Mouse (Mus musculus): ENCODE results near the gene Ift122.

The Ift122 gene

GRCm38 (mm10) chr6:115897926-115898520, 44.8 kb downstream of the Ift122 start:
- ChIA-PET POLR2A (interaction anchor here in 1 of 4 experiments (0.6 to 2.3 kb wide), 2 partner anchors 10 to 63 kb away, joined by 4 to 11 read pairs; no protein-coding TSS in a partner anchor), CTCF (interaction anchor here in 2 of 4 experiments (0.6 to 0.9 kb wide), 3 partner anchors 10 to 144 kb away, joined by 3 to 4 read pairs (median 3); no protein-coding TSS in a partner anchor)

- CTCF ChIA-PET, result interaction anchor here in 3 of 4 experiments (0.5 to 1.6 kb wide), 17 partner anchors 11 to 370 kb away, joined by 3 to 8 read pairs (median 3); partner anchors contain the start of genes Ift122 (in 1 of the 3) and Mbd4 (in 1 of the 3)
- POLR2A ChIA-PET, result interaction anchor here in 3 of 4 experiments (0.6 to 1.7 kb wide), 7 partner anchors 10 to 206 kb away, joined by 3 to 6 read pairs (median 4); partner anchors contain the start of genes Ift122 (in 1 of the 3) and Mbd4 (in 1 of the 3)
Observed at GRCm38 (mm10) chr6:115901062-115901461, 47.8 kb downstream of the Ift122 start.

GRCm38 (mm10) chr6:115901489-115901931, 48.2 kb downstream of the Ift122 start:
- POLR2A ChIA-PET, result interaction anchor here in 1 of 4 experiments (0.6 to 1.7 kb wide), 5 partner anchors 9 to 206 kb away, joined by 3 to 6 read pairs (median 4); partner anchors contain the start of genes Ift122 and Mbd4
- CTCF ChIA-PET, result interaction anchor here in 3 of 4 experiments (0.6 to 1.6 kb wide), 15 partner anchors 11 to 229 kb away, joined by 3 to 8 read pairs (median 3); partner anchors contain the start of genes Ift122 (in 1 of the 3) and Mbd4 (in 1 of the 3)

GRCm38 (mm10) chr6:115902545-115902944, 49.3 kb downstream of the Ift122 start:
- ChIA-PET POLR2A (no interaction called here), CTCF (interaction anchor here in 3 of 4 experiments (0.5 to 1.6 kb wide), 4 partner anchors 14 to 143 kb away, joined by 3 read pairs; no protein-coding TSS in a partner anchor)

- CTCF ChIA-PET, result no interaction called here
- POLR2A ChIA-PET, result interaction anchor here in 2 of 4 experiments (0.9 to 1.3 kb wide), 3 partner anchors 10 to 19 kb away, joined by 3 read pairs; no protein-coding TSS in a partner anchor
Observed at GRCm38 (mm10) chr6:115905568-115905967, 52.3 kb downstream of the Ift122 start.

DNA sequence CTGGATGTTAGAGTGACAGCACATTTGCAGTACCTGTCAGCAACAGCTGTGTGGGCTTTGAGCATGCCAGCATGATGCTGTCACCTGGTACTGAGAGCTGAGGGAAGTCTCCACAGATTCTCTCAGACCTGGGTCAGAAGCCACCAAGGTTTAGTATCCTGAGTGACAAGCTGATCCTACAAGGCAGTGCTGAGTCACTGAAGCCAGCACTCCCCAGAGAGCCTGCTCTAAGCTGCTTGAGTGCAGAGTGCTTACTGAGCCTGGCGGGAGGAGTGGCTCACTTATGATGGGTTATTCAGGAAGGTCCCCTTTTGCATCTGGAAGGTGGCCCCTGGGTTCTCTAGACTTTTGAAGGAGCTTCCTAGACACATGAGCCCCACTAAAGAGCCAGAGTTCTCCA, 53.2 kb downstream of the Ift122 start:
- POLR2A ChIA-PET, result interaction anchor here in 1 of 4 experiments (0.5 to 1.3 kb wide), 3 partner anchors 9 to 105 kb away, joined by 3 to 5 read pairs (median 3); no protein-coding TSS in a partner anchor

DNA sequence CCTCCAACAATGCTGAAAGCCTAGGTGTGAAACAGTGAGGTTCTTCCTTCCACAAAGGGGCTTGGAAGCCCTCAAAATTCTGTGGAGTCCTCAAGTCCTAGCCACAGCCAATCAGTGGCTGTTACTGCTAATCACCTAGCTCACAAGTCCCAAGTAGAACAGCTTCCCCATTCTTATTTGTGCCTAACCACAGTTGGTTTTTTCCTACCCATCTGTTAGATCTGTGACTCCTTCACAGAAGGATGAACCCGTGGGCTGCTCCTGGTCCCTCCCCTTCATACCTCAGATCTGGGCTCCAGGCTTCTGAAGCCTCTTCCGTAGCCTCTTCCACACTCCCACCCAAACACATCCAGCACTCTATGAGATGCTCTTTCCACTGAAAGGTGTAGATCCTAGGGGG, 53.6 kb downstream of the Ift122 start:
- ChIA-PET CTCF (interaction anchor here in 1 of 4 experiments (0.6 kb wide), 1 partner anchor 104 kb away, joined by 4 read pairs; no protein-coding TSS in a partner anchor), POLR2A (interaction anchor here in 1 of 4 experiments (0.5 to 1.3 kb wide), 2 partner anchors 9 to 105 kb away, joined by 3 to 5 read pairs; no protein-coding TSS in a partner anchor)

More for the DNA sequence above, 53.2 kb downstream of the Ift122 start:
- CTCF ChIA-PET, result no interaction called here

DNA sequence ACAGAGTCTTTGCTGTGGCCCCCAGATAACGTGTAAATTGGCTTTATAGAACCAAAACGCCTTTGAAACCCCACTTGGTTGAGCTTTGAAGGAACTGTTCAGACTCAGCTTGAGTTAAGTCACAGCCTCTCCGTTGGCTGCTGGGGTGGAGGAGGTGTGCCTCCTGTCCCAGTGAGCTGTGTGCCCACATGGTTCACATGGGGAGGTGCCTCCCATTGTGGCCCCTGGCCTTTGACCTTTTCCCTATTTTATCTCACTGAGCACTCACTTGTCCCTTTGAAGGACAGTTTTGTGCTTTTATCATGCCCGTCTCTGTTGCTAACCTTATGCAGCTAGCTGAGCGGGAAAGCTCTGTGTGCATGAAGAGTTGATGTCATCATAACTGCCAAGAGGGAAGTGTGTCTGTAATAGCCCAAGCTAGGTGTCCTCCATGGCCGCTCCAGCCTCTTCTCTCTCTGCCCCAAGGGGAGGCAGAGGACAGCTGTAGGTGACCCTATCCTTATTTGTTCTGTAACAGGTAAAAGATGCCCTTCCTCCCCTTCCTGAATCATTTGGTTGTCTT, 55.2 kb downstream of the Ift122 start:
- ChIA-PET CTCF (no interaction called here), POLR2A (interaction anchor here in 2 of 4 experiments (0.6 to 1.0 kb wide), 3 partner anchors 13 to 37 kb away, joined by 3 read pairs; no protein-coding TSS in a partner anchor)

DNA sequence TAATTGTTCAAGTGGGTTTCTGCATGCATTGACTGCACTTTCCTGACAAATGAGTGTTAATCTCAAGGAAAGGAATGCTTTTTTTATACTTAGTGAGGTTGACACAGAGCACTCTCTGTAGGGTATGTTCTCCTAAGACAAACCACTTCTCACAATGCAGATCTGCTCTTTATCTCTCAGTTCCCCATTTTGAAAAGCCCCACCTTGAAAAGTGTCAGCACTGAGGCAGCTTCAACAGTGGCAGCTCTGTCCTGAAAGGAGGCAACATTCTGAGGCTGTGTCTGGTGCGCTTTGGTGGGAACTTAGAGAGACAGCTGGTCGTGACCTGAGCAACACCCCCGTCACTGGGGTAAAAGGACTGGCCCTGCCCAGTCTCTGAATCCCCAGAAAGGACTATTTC, 55.8 kb downstream of the Ift122 start:
- CTCF ChIA-PET, result interaction anchor here in 1 of 4 experiments (1.4 kb wide), 1 partner anchor 20 kb away, joined by 3 read pairs; no protein-coding TSS in a partner anchor
- POLR2A ChIA-PET, result interaction anchor here in 1 of 4 experiments (1.0 kb wide), 1 partner anchor 14 kb away, joined by 3 read pairs; no protein-coding TSS in a partner anchor

- POLR2A ChIA-PET, result no interaction called here
- CTCF ChIA-PET, result interaction anchor here in 1 of 4 experiments (1.4 kb wide), 1 partner anchor 21 kb away, joined by 3 read pairs; no protein-coding TSS in a partner anchor
Observed at GRCm38 (mm10) chr6:115909940-115910339, 56.7 kb downstream of the Ift122 start.

DNA sequence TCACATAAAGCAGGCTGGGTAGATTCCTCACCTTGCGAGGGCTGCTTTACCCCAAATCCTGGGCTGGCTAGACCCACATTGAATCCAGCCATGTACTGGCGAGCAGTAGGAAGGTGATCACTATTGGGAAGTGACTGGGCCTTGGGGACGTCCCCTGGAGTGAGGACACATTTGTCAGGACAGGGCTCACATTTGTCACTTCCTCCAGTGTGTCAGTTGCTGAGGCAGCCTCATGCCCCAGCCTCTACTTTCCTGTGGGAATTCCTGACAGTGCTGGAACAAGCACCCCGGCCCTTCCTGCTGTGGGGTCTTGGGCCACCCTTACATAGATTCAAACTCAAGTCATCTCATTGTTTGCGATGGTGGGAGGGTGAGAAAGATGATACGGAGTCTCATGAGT, 58.5 kb downstream of the Ift122 start:
- POLR2A ChIA-PET, result interaction anchor here in 2 of 4 experiments (1.2 to 1.9 kb wide), 2 partner anchors 8 to 33 kb away, joined by 3 to 5 read pairs; partner anchors contain the start of gene H1foo (in 1 of the 2)
- CTCF ChIA-PET, result no interaction called here

DNA sequence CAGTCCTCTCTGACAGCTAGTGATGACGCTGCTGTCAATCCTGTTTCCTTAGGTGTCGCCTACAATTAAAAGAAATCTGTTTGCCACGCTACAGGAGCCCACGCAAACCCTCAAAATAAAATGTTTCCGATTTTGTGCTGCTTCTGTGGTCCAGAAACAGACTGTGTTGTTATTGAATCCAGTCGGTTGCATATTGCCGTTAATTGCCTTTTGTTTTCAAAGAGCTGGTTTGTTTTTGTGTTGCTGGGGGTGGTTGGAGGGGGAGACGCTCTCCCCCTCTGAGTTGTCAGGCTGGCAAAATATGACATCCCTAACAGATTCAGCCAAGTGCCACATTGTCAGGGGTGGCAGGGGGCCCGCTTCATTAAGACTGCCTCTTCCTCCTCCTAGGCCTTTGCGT, 60.2 kb downstream of the Ift122 start:
- POLR2A ChIA-PET, result interaction anchor here in 2 of 4 experiments (0.8 to 1.9 kb wide), 4 partner anchors 9 to 294 kb away, joined by 3 to 5 read pairs (median 3); partner anchors contain the start of gene Washc2 (in 1 of the 2)

DNA sequence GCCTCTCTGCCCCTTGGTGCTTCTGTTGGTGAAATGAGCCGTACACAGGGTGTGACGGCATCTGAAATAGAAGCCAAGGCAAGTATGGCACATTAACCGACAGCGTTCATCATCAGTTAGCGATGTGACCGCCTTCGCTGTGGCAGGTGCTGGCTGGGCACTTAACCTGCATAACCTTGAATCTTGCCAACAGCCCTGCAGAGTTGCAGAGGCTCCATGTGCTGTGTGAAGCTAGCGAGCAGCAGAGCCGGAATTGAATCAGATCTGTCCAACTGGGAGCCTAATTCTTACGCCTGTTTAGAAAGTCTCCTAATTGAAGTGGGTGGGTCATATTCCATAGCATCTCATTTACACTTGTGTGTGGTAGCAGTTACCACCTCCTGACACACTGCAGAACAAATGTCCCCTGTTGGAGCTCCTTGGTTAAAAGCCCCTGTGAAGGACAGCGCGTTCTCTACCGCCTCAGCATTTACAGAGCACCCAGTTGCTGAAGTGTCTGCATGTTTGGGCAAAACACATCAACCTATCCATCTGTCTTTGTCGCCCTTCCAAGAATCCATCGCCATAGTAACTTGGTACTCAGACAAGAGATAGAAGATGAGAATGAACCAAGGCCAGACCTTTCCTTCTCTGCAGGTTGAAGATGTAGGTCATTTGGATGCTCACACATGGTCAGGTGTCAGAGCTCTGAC, 61.4 kb downstream of the Ift122 start:
- POLR2A ChIA-PET, result interaction anchor here in 2 of 4 experiments (0.5 to 1.4 kb wide), 2 partner anchors 9 to 714 kb away, joined by 3 to 4 read pairs; partner anchors contain the start of gene Zfp422 (in 1 of the 2)
- CTCF ChIA-PET, result interaction anchor here in 1 of 4 experiments (1.5 kb wide), 1 partner anchor 13 kb away, joined by 3 read pairs; no protein-coding TSS in a partner anchor

More for the DNA sequence above, 60.2 kb downstream of the Ift122 start:
- CTCF ChIA-PET, result interaction anchor here in 1 of 4 experiments (1.4 kb wide), 1 partner anchor 12 kb away, joined by 4 read pairs; no protein-coding TSS in a partner anchor

- POLR2A ChIA-PET, result interaction anchor here in 1 of 4 experiments (1.4 kb wide), 1 partner anchor 10 kb away, joined by 3 read pairs; no protein-coding TSS in a partner anchor
- CTCF ChIA-PET, result interaction anchor here in 3 of 4 experiments (0.5 to 1.5 kb wide), 3 partner anchors 14 to 1216 kb away, joined by 3 read pairs; no protein-coding TSS in a partner anchor
Observed at GRCm38 (mm10) chr6:115915601-115916445, 62.6 kb downstream of the Ift122 start.

DNA sequence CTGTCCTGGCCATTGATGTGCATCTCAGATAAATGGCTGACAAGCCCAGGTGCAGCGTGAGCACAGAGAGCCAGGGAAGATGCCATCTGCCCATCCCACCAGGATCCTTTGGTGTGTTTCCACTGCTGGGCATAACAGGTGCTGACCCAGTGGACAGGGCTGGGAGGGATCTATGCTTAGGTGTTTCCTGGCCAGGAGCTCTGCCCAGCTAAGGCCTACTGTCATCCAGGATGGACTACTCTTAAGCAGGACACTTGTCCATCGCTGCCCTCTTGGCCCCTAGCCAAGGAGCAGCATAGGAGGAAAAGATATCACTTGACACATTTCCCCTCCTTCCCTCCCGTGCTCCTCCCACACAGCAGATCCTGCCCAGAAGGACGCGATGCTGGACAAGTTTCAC, 63.3 kb downstream of the Ift122 start:
- ChIA-PET CTCF (interaction anchor here in 1 of 4 experiments (0.6 kb wide), 1 partner anchor 943 kb away, joined by 3 read pairs; no protein-coding TSS in a partner anchor), POLR2A (no interaction called here)

GRCm38 (mm10) chr6:115918615-115919014, 65.3 kb downstream of the Ift122 start:
- ChIA-PET CTCF (interaction anchor here in 1 of 4 experiments (0.6 to 1.1 kb wide), 3 partner anchors 12 to 1973 kb away, joined by 3 to 4 read pairs (median 3); no protein-coding TSS in a partner anchor), POLR2A (interaction anchor here in 1 of 4 experiments (1.1 to 1.2 kb wide), 2 partner anchors 12 to 13 kb away, joined by 3 read pairs; no protein-coding TSS in a partner anchor)

DNA sequence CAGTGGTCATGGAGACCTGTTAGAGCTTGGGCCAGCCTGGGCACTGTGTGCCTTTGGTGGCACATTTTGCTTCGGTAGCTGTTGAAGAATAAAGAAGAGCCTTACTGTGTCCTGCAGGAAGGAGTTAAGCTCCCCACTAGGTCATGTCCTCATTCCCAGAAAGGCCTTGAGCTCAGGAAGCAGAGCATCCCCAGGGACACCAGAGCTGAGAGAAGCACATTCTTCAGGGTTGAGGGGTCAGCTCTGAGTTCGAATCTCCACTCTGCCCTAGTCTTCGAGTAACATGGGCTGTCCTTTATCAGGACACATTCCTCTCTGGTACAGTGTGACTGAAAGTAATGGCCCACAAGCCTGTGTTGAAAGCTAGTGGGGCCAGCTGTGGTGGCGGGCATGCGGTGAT, 66.6 kb downstream of the Ift122 start:
- ChIA-PET POLR2A (interaction anchor here in 2 of 4 experiments (0.6 to 1.3 kb wide), 8 partner anchors 10 to 309 kb away, joined by 3 read pairs; partner anchors contain the start of genes Efcab12 (in 1 of the 2), Ift122 (in 1 of the 2) and Mbd4 (in 1 of the 2)), CTCF (interaction anchor here in 2 of 4 experiments (0.6 to 0.8 kb wide), 2 partner anchors 42 to 1193 kb away, joined by 3 read pairs; no protein-coding TSS in a partner anchor)

All from embryonic stem cell, embryonic (primary cell).